Mouse (Mus musculus): ENCODE data around the gene Plekhj1. TPM values are rescaled to one million over a fixed set of nuclear protein-coding genes. Genes with fewer than 3 reads are reported as not detected.
A peak's percentile ranks its signal among the peaks of the same experiment; 100 is the strongest.

Gene Plekhj1
- polyA plus RNA-seq, 1 experiment from 2014 or later = 168 TPM

DNA sequence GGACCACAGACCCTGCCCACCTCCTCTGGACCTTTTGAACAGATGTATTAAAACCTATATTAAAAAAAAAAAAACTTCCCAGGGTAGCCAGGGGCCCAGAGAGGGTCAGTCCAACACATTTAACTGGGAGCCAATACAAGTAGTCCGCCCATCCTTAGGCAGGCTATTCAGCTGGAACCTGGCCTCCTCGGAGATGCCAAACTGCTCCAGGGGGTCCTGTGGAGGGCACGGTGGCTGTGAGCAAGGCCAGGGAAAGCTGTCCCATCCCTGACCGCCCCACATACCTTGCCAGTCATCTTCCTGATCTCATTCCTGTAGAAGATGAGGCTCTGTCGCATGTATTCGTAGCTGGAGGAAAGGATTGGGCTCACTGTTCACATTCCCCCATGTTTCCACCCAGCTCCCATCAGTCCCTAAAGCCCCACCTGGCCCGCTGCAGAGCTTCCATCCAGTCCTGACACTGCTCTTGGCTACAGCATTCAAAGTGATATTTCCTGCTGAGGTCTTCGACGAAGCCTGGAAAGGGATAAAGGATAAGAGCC lies 2.0 kb downstream of the Plekhj1 start:
- 88% methylated on average over 9 of the region's 9 CpGs for WGBS
- Histone ChIP-seq H3K36me3 (peaks cover 76% of the 10 kb centered on the region), H3K9me3 (replicated peaks) (no peaks in the 10 kb centered on the region), H3K27me3 (ENCODE audit: low read depth, poor library complexity, severe bottlenecking) (no peaks in the 10 kb centered on the region), H3K4me1 (peaks cover 44% of the 10 kb centered on the region), H3K4me3 (peak overlapping the region; percentile 69), H3K27ac (0 out of 2 replicates have a peak overlapping the region, but pooled peaks have one; percentile 91)
- DNase-seq (ENCODE audit: low spot score) = no peak

DNA sequence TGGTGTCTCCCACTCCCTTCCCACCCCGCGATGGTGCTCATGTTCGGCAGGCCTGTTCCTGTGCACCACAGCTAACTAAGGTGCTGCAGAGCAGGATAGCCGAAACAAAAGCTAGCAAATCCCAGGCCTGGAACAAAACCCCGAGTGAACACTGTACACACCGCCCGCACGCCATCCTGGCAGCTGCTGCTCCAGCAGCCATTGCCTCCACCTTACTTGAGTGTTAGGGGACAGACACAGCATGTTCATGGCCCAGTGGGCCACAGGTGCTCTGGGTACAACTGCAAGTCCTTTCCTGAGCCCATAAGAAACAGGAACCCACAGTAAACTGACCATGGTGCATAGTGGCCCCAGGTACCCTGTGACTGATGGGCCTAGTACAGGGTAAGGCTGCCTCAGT lies 3.7 kb downstream of the Plekhj1 start:
- no peaks in the 10 kb centered on the region for H3K9me3 ChIP-seq (replicated peaks)
- peaks cover 76% of the 10 kb centered on the region for H3K36me3 ChIP-seq
- H3K4me3 ChIP-seq = no peak overlapping the region
- no peaks in the 10 kb centered on the region for H3K27me3 ChIP-seq (ENCODE audit: low read depth, poor library complexity, severe bottlenecking)
- peaks cover 42% of the 10 kb centered on the region for H3K4me1 ChIP-seq
- DNase-seq (ENCODE audit: low spot score) = no peak
- H3K27ac ChIP-seq = 0 out of 2 replicates have a peak overlapping the region, but pooled peaks have one; percentile 10
- 94% methylated on average over 8 of the region's 8 CpGs for WGBS

DNA sequence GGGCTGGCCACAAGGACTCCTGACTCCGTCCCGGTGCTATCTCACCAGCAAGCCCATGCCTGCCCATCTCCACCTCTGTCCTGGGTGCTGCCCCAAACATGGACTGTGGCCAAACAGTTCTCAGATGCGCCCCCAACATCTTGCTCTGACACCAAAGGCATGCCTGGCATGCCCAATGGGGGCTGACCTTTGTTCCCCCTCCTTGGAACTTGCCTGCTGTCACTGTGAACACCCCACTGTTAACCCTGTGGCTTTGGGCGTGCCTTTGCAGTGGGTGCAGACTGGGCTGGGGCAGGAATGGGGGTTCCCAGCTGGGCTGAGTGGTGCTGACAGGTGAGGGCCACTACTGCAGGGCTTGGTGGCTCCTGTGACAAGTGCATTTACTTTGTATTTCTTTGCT lies 4.6 kb downstream of the Plekhj1 start:
- 91% methylated on average over 4 of the region's 4 CpGs for WGBS
- H3K9me3 ChIP-seq (replicated peaks) = no peaks in the 10 kb centered on the region
- H3K27me3 ChIP-seq (ENCODE audit: low read depth, poor library complexity, severe bottlenecking) = no peaks in the 10 kb centered on the region
- 0 out of 2 replicates have a peak overlapping the region, but pooled peaks have one; percentile 1 for H3K4me3 ChIP-seq
- H3K27ac ChIP-seq = no peak overlapping the region
- DNase-seq (ENCODE audit: low spot score) = no peak
- H3K4me1 ChIP-seq = peaks cover 36% of the 10 kb centered on the region
- peaks cover 84% of the 10 kb centered on the region for H3K36me3 ChIP-seq

- H3K4me3 ChIP-seq = no peak overlapping the region
- WGBS = 93% methylated on average over 13 of the region's 13 CpGs
These were observed 5.2 kb downstream of the Plekhj1 start for GRCm38 (mm10) chr10:80793033-80793784.

GRCm38 (mm10) chr10:80792175-80793032 lies 6.0 kb downstream of the Plekhj1 start:
- H3K4me3 ChIP-seq = peak overlapping the region; percentile 13; the same call in 1 of the 2 replicates
- peak overlapping the region; percentile 1; the same call in 1 of the 2 replicates for H3K27ac ChIP-seq
- H3K9me3 ChIP-seq (replicated peaks) = no peaks in the 10 kb centered on the region
- no peak for DNase-seq (ENCODE audit: low spot score)
- H3K4me1 ChIP-seq = peaks cover 36% of the 10 kb centered on the region
- H3K36me3 ChIP-seq = peaks cover 98% of the 10 kb centered on the region
- no peaks in the 10 kb centered on the region for H3K27me3 ChIP-seq (ENCODE audit: low read depth, poor library complexity, severe bottlenecking)
- 74% methylated on average over 41 of the region's 41 CpGs for WGBS

More at GRCm38 (mm10) chr10:80793033-80793784, 5.2 kb downstream of the Plekhj1 start:
- DNase-seq (ENCODE audit: low spot score) = no peak
- no peak overlapping the region for H3K27ac ChIP-seq
- H3K9me3 ChIP-seq (replicated peaks) = no peaks in the 10 kb centered on the region
- no peaks in the 10 kb centered on the region for H3K27me3 ChIP-seq (ENCODE audit: low read depth, poor library complexity, severe bottlenecking)
- peaks cover 36% of the 10 kb centered on the region for H3K4me1 ChIP-seq
- H3K36me3 ChIP-seq = peaks cover 89% of the 10 kb centered on the region

GRCm38 (mm10) chr10:80791476-80792174 lies 6.8 kb downstream of the Plekhj1 start:
- WGBS = 83% methylated on average over 33 of the region's 33 CpGs
- Histone ChIP-seq H3K4me1 (peaks cover 28% of the 10 kb centered on the region), H3K27ac (peak overlapping the region; percentile 1), H3K27me3 (ENCODE audit: low read depth, poor library complexity, severe bottlenecking) (no peaks in the 10 kb centered on the region), H3K36me3 (peaks cover 100% of the 10 kb centered on the region), H3K9me3 (replicated peaks) (no peaks in the 10 kb centered on the region), H3K4me3 (peak overlapping the region; percentile 13)
- no peak for DNase-seq (ENCODE audit: low spot score)

DNA sequence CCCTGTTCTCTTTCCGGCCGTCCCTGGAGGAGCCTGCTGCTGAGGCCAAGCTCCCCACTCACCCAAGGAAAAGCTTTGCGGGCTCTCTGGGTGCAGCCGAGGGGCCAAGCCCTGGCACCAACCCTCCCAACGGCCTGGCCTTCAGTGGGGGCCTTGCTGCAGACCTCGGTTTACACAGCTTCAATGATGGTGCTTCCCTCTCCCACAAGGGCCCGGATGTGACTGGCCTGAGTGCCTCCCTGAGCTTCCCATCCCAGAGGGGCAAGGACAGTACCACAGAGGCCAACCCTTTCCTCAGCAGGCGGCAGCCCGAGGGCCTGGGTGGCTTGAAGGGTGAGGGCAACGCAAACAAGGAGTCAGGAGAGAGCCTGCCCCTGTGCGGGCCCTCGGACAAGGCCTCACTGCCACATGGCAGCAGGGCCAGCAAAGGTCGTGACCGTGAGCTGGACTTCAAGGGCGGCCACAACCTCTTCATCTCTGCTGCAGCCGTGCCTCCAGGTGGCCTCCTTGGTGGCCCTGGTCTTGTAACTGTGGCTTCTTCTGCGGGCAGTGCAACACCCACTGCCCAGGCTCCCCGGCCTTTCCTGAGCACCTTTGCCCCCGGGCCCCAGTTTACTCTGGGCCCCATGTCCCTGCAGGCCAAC lies 7.5 kb downstream of the Plekhj1 start:
- 84% methylated on average over 19 of the region's 19 CpGs for WGBS
- no peak overlapping the region for H3K27ac ChIP-seq
- peaks cover 100% of the 10 kb centered on the region for H3K36me3 ChIP-seq
- H3K4me3 ChIP-seq = peak overlapping the region; percentile 4; the same call in 1 of the 2 replicates
- no peak for DNase-seq (ENCODE audit: low spot score)
- H3K4me1 ChIP-seq = peaks cover 21% of the 10 kb centered on the region; the same call in 1 of the 2 replicates
- no peaks in the 10 kb centered on the region for H3K9me3 ChIP-seq (replicated peaks)
- no peaks in the 10 kb centered on the region for H3K27me3 ChIP-seq (ENCODE audit: low read depth, poor library complexity, severe bottlenecking)

GRCm38 (mm10) chr10:80787517-80787916 lies 10.9 kb downstream of the Plekhj1 start:
- H3K4me3 ChIP-seq = no peak overlapping the region
- 81% methylated on average over 2 of the region's 2 CpGs for WGBS

DNA sequence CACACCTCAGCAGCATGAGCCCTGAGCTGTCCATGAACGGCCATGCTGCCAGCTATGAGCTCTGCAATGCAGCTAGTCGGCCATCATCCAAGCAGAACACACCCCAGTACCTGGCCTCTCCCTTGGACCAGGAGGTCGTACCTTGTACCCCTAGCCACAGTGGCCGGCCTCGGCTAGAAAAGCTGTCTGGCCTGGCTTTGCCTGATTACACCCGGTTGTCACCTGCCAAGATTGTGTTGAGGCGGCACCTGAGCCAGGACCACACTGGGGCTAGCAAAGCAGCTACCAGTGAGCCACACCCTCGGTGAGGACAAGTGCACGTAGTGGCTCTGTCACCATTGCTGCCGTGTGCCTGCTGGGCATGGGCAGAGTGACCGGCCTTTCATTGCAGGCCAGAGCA lies 12.5 kb downstream of the Plekhj1 start:
- H3K27me3 ChIP-seq (ENCODE audit: low read depth, poor library complexity, severe bottlenecking) = no peaks in the 10 kb centered on the region
- H3K36me3 ChIP-seq = peaks cover 100% of the 10 kb centered on the region
- 94% methylated on average over 11 of the region's 11 CpGs for WGBS
- H3K9me3 ChIP-seq (replicated peaks) = no peaks in the 10 kb centered on the region
- 0 out of 2 replicates have a peak overlapping the region, but pooled peaks have one; percentile 1 for H3K4me3 ChIP-seq
- no peak overlapping the region for H3K27ac ChIP-seq
- no peak for DNase-seq (ENCODE audit: low spot score)
- peaks cover 6% of the 10 kb centered on the region; the same call in 1 of the 2 replicates for H3K4me1 ChIP-seq

More at GRCm38 (mm10) chr10:80787517-80787916, 10.9 kb downstream of the Plekhj1 start:
- no peak overlapping the region for H3K27ac ChIP-seq
- H3K36me3 ChIP-seq = peaks cover 100% of the 10 kb centered on the region
- no peak for DNase-seq (ENCODE audit: low spot score)
- no peaks in the 10 kb centered on the region for H3K9me3 ChIP-seq (replicated peaks)
- H3K27me3 ChIP-seq (ENCODE audit: low read depth, poor library complexity, severe bottlenecking) = no peaks in the 10 kb centered on the region
- H3K4me1 ChIP-seq = peaks cover 15% of the 10 kb centered on the region; the same call in 1 of the 2 replicates

DNA sequence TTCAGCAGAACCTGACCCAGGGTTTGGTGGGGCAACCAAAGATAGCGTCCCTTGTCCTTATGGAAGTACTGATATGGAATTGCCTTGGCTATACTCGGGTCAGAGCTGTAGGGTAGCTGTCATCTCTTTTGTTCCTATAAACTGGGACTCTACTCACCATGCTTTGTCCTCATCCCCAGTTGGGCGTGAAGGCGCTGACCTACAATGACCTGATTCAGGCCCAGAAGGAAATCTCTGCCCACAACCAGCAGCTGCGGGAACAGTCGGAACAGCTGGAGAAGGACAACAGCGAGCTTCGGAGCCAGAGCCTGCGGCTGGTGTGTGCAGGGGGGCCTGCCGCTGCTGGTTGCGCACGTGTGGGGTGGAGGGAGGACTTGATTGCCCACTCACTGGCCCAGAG lies 13.6 kb downstream of the Plekhj1 start:
- Histone ChIP-seq H3K4me3 (no peak overlapping the region), H3K27me3 (ENCODE audit: low read depth, poor library complexity, severe bottlenecking) (no peaks in the 10 kb centered on the region)
- WGBS = 94% methylated on average over 12 of the region's 12 CpGs

GRCm38 (mm10) chr10:80784302-80784701 lies 14.1 kb downstream of the Plekhj1 start:
- Histone ChIP-seq H3K27me3 (ENCODE audit: low read depth, poor library complexity, severe bottlenecking) (no peaks in the 10 kb centered on the region), H3K4me3 (0 out of 2 replicates have a peak overlapping the region, but pooled peaks have one; percentile 2), H3K4me1 (no peaks in the 10 kb centered on the region), H3K36me3 (peaks cover 100% of the 10 kb centered on the region), H3K9me3 (replicated peaks) (no peaks in the 10 kb centered on the region), H3K27ac (no peak overlapping the region)
- 97% methylated on average over 2 of the region's 2 CpGs for WGBS
- no peak for DNase-seq (ENCODE audit: low spot score)

More for the DNA sequence above, 13.6 kb downstream of the Plekhj1 start:
- no peak overlapping the region for H3K27ac ChIP-seq
- no peak for DNase-seq (ENCODE audit: low spot score)
- no peaks in the 10 kb centered on the region for H3K4me1 ChIP-seq
- H3K36me3 ChIP-seq = peaks cover 100% of the 10 kb centered on the region
- no peaks in the 10 kb centered on the region for H3K9me3 ChIP-seq (replicated peaks)

GRCm38 (mm10) chr10:80779565-80779964 lies 18.9 kb downstream of the Plekhj1 start:
- H3K27me3 ChIP-seq (ENCODE audit: low read depth, poor library complexity, severe bottlenecking) = no peaks in the 10 kb centered on the region
- H3K4me1 ChIP-seq = peaks cover 2% of the 10 kb centered on the region; the same call in 1 of the 2 replicates
- no peak for DNase-seq (ENCODE audit: low spot score)
- H3K27ac ChIP-seq = no peak overlapping the region
- H3K36me3 ChIP-seq = peaks cover 100% of the 10 kb centered on the region
- H3K9me3 ChIP-seq (replicated peaks) = no peaks in the 10 kb centered on the region
- no peak overlapping the region for H3K4me3 ChIP-seq

Data from limb, embryonic 10.5 days (tissue).